Mouse (Mus musculus) liver, postnatal 0 days (tissue): ENCODE results near the gene Plekhh1. TPM values are rescaled to one million over a fixed set of nuclear protein-coding genes. Genes with fewer than 3 reads are reported as not detected.

ENCODE experiments used
- ATAC-seq: fragments of 200-750 bp; cut with Nextera tagmentation; 2 replicates; pipeline ENCODE4 v1.8.0; 2017; ENCODE audit warnings: mild to moderate bottlenecking, moderate library complexity
- DNase-seq: peaks from one replicate; pipeline ENCODE4 v3.0.0-alpha.2; 2016
- H3K27ac ChIP-seq: fragments of 300-500 bp; sonication (generic); 2 replicates; pipeline ENCODE4 v1.5.1; 2014; ENCODE audit warnings: antibody characterized with exemption, moderate library complexity, mild to moderate bottlenecking, low read depth
- H3K27me3 ChIP-seq: fragments of 300-500 bp; sonication (generic); 2 replicates; pipeline ENCODE4 v1.6.1; 2014; ENCODE audit warnings: low read length, control low read depth, mixed read lengths; ENCODE audit not compliant: insufficient read depth
- H3K36me3 ChIP-seq: fragments of 300-500 bp; sonication (generic); replicated peaks from 2 replicates; pipeline ENCODE4 v1.6.1; 2014; ENCODE audit warnings: mild to moderate bottlenecking, control low read depth, low read length, moderate library complexity, mixed read lengths; ENCODE audit not compliant: insufficient read depth
- H3K4me1 ChIP-seq: fragments of 300-500 bp; sonication (generic); 2 replicates; pipeline ENCODE4 v1.6.1; 2014; ENCODE audit warnings: antibody characterized with exemption, mild to moderate bottlenecking, control low read depth; ENCODE audit not compliant: insufficient read depth
- H3K4me2 ChIP-seq: fragments of 300-500 bp; sonication (generic); 2 replicates; pipeline ENCODE4 v1.6.1; 2014; ENCODE audit warnings: low read depth, mild to moderate bottlenecking, low read length, moderate library complexity, mixed read lengths
- H3K4me3 ChIP-seq: fragments of 300-500 bp; sonication (generic); 2 replicates; pipeline ENCODE4 v1.5.1; 2014; ENCODE audit warnings: low read depth, low read length
- H3K9ac ChIP-seq: fragments of 300-500 bp; sonication (generic); replicated peaks from 2 replicates; pipeline ENCODE4 v1.6.1; 2014; ENCODE audit warnings: mild to moderate bottlenecking, moderate library complexity
- H3K9me3 ChIP-seq: fragments of 300-500 bp; sonication (generic); 2 replicates; pipeline ENCODE4 v1.6.1; 2016; ENCODE audit warnings: mild to moderate bottlenecking, control low read depth, low read length, mixed read lengths
- CTCF ChIP-seq: sonication (generic); IDR thresholded peaks from 2 replicates; pipeline ENCODE4 v1.5.1; 2016; ENCODE audit warnings: antibody characterized with exemption, low read depth
- EP300 ChIP-seq: IDR thresholded peaks from 2 replicates; pipeline ENCODE4 v1.6.1; 2016; ENCODE audit warnings: antibody characterized with exemption, low read depth, mild to moderate bottlenecking
- WGBS: fragments of 180-500 bp; shearing (Covaris S2); extraction: QIAGEN DNeasy Blood & Tissue Kit; methylation state at CpG from one replicate; pipeline ENCODE4 v1.1.7; 2014; ENCODE audit not compliant: insufficient replicate concordance; 5-methylcytosine and 5-hydroxymethylcytosine counted together
- polyA plus RNA-seq: library from polyadenylated mRNA; unstranded; fragments of >200 nt; fragmentation: Nextera tagmentation; extraction: Ambion mirVana; gene quantifications from 2 replicates; pipeline ENCODE4 v1.2.1, GENCODE M21; 2015

The Plekhh1 gene
- polyA plus RNA-seq, 1 experiment from 2014 or later, result 0.22 TPM

DNA sequence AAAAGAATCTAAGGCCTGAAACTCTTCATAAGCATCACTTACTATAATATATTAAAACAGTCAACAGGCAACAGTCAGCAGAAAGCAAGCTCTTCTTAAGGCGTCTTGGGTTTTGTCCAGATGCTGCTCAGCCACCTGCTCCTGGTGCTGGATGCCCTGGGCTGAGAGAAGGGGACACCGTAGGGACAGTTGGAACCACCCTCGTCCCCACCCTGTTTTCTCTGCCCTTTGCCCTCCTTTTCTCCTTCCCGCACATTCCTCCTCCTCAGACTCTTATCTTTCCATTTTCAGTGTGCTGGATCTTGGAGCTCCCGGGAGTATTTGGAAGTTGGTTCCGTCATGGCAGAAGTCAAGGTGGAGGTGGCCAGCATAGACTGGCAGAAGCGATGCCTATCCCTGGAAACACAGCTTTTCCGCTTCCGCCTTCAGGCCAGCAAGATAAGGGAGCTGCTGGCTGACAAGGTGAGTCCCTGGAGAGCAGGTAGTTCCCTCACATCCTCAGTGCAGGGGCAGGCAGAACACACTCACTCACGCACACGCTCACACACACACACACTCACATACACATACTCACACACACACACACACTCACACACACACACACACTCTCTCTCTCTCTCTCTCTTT is 11.4 kb downstream of the Plekhh1 start:
- Histone ChIP-seq H3K27me3 (no peaks in the 10 kb centered on the region), H3K9me3 (no peaks in the 10 kb centered on the region), H3K4me1 (no peaks in the 10 kb centered on the region), H3K27ac (no peak overlapping the region), H3K9ac (no peak overlapping the region), H3K36me3 (no peaks in the 10 kb centered on the region), H3K4me3 (no peak overlapping the region), H3K4me2 (no peak overlapping the region)
- TF ChIP-seq EP300 (no peak), CTCF (no peak)
- WGBS, result 78% methylated on average over 11 of the region's 11 CpGs
- DNase-seq, result no peak
- ATAC-seq, result no peak

DNA sequence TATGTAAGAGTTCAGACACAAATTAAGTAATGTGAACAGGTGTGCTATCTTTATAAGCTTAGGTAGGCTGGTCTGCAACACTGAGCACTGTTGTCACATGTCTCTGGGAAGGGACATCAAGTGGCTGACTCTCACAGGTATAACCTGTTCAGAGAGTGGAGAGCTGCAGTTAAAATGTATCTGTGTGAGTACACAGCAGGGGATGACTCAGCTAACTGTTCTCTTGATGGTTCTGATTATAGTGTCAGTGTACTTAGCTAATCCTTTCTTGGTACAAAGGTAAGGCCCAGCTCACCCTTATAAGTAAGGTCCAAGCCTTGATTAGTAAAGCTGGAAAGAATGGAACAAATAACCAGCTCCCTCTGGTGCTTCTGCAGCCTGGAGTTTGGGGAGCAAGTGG is 12.5 kb downstream of the Plekhh1 start:
- H3K27ac ChIP-seq, result no peak overlapping the region
- no peak overlapping the region for H3K9ac ChIP-seq
- H3K4me2 ChIP-seq, result no peak overlapping the region
- TF ChIP-seq EP300 (no peak), CTCF (no peak)
- H3K27me3 ChIP-seq, result no peaks in the 10 kb centered on the region
- H3K4me3 ChIP-seq, result no peak overlapping the region
- no peaks in the 10 kb centered on the region for H3K36me3 ChIP-seq
- H3K4me1 ChIP-seq, result no peaks in the 10 kb centered on the region
- ATAC-seq (no peak), DNase-seq (no peak)
- H3K9me3 ChIP-seq, result no peaks in the 10 kb centered on the region

DNA sequence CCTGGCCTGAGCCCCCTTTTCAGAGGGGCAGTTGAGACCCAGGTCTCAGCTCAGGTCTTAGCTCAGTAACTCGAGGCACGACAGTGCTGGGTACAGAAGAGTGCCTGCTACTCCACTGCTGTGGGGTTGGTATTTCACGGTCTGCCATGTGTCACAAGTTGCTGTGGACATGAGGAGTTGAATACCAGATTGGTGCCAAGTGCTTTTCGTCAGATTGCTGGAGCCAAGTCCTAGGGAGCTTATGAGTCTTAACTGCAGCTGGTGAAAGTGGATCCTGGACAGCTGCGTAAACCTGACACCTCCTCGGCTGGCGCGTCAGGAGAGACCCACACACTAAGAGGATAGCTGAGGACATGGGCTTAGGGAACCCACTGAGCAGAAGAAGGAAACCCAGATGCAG is 15.7 kb downstream of the Plekhh1 start:
- WGBS, result 87% methylated on average over 8 of the region's 8 CpGs
- ATAC-seq (no peak), DNase-seq (no peak)
- Histone ChIP-seq H3K36me3 (no peaks in the 10 kb centered on the region), H3K4me3 (no peak overlapping the region), H3K9me3 (no peaks in the 10 kb centered on the region), H3K27ac (no peak overlapping the region), H3K9ac (no peak overlapping the region), H3K27me3 (no peaks in the 10 kb centered on the region), H3K4me2 (no peak overlapping the region), H3K4me1 (no peaks in the 10 kb centered on the region)
- no peak for TF ChIP-seq CTCF
- TF ChIP-seq EP300, result no peak

DNA sequence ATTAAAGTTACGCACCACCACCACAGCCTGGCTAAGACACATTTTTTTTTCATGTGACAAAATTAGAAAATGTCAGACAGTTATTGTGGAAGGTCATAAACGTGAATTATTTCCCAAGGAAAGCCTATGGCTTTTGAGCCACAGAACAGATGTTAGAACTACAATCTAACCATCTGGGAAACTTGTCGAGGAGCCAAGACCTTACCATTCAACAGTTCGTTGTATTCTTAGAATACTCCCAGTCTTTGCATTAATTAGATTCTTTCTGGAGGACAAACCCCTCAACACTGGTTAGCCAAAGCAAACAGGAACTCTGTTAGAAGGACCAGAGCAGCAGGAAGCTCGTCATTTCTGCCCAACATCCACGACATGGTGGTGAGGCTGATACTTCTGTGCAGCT is 17.2 kb downstream of the Plekhh1 start:
- Histone ChIP-seq H3K36me3 (no peaks in the 10 kb centered on the region), H3K4me3 (no peak overlapping the region), H3K9me3 (no peaks in the 10 kb centered on the region), H3K9ac (no peak overlapping the region), H3K4me2 (no peak overlapping the region), H3K27ac (no peak overlapping the region), H3K4me1 (0 out of 2 replicates have a peak, but pooled peaks cover 3% of the 10 kb centered on the region), H3K27me3 (no peaks in the 10 kb centered on the region)
- 73% methylated on average over 6 of the region's 6 CpGs for WGBS
- TF ChIP-seq CTCF (no peak), EP300 (no peak)
- no peak for DNase-seq
- no peak for ATAC-seq

DNA sequence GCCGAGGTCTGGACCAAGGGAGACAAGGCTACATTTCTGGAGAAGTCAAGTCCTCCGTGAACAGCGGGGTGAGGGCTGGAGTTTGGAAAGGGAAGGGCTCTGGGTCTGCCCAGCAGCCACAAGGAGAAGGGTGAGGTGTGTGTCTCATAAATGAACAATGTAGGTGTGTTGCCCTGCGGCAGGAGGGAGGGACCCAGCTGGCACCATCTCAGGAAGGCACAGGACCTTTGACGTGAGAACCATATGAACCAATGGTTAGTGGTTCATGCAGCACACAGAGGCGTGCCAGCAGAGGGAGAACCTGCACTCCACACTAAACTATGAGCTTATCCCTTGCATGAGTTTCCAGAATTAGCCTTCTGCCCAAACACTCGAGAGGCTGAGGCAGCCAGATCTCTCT is 18.2 kb downstream of the Plekhh1 start:
- TF ChIP-seq EP300 (no peak), CTCF (no peak)
- H3K9ac ChIP-seq, result no peak overlapping the region
- peaks cover 3% of the 10 kb centered on the region; the same call in 1 of the 2 replicates for H3K4me1 ChIP-seq
- WGBS, result 75% methylated on average over 7 of the region's 7 CpGs
- no peak overlapping the region for H3K4me3 ChIP-seq
- no peak for DNase-seq
- H3K36me3 ChIP-seq, result no peaks in the 10 kb centered on the region
- H3K27ac ChIP-seq, result no peak overlapping the region
- H3K4me2 ChIP-seq, result no peak overlapping the region
- no peaks in the 10 kb centered on the region for H3K9me3 ChIP-seq
- H3K27me3 ChIP-seq, result no peaks in the 10 kb centered on the region
- ATAC-seq, result no peak

DNA sequence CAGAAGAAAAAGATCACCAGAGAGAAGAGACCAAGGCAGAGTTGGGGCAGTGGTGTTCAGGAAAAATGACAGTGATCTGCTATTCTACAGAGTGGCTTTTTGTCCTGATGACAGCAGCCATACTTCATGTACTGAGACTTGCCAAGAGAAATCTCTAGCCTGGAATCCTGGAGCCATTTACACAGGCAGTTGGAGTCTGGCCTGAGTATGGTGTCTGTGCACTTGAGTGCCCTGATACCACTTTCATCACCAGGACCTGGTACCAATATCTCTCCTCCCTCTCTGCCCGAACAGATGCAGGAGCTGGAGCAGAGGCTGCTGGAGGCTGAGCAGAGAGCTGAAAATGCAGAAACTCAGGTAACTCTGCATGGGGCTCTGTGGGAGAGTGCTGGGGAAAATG is 19.9 kb downstream of the Plekhh1 start:
- H3K4me1 ChIP-seq, result peaks cover 3% of the 10 kb centered on the region; the same call in 1 of the 2 replicates
- WGBS, result 73% methylated on average over 1 of the region's 1 CpGs
- no peak for TF ChIP-seq EP300
- no peak for TF ChIP-seq CTCF
- H3K36me3 ChIP-seq, result no peaks in the 10 kb centered on the region
- no peak overlapping the region for H3K4me2 ChIP-seq
- ATAC-seq (no peak), DNase-seq (no peak)
- no peak overlapping the region for H3K9ac ChIP-seq
- H3K4me3 ChIP-seq, result no peak overlapping the region
- H3K27me3 ChIP-seq, result no peaks in the 10 kb centered on the region
- H3K27ac ChIP-seq, result no peak overlapping the region
- no peaks in the 10 kb centered on the region for H3K9me3 ChIP-seq

DNA sequence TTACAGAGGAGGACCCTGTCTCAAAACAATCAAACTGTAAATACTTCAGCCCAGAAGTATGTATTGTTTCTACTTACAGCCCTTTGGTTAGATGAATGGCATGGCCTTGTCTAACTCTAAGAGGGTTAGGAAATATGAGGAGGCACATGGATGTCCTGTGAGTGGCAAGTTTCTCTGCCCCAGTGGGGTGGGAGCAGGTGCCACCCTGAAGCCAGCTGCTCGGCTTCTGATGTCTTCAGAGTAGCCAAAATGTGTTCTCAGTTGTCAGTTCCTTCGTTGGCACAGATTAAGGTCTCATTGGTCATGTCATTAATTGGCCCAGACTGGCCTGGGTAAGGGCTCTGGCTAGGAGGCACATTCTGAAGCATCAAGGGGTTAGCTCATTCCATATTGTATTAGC is 20.8 kb downstream of the Plekhh1 start:
- Histone ChIP-seq H3K9ac (no peak overlapping the region), H3K4me1 (peaks cover 3% of the 10 kb centered on the region; the same call in 1 of the 2 replicates)
- ATAC-seq, result no peak

More for the DNA sequence above, 20.8 kb downstream of the Plekhh1 start:
- Histone ChIP-seq H3K4me3 (no peak overlapping the region), H3K27ac (no peak overlapping the region), H3K36me3 (no peaks in the 10 kb centered on the region), H3K4me2 (no peak overlapping the region), H3K9me3 (no peaks in the 10 kb centered on the region), H3K27me3 (no peaks in the 10 kb centered on the region)
- no peak for DNase-seq
- 65% methylated on average over 2 of the region's 2 CpGs for WGBS
- TF ChIP-seq CTCF (no peak), EP300 (no peak)
